Mouse (Mus musculus): ENCODE measurements at regions not wholly inside any gene's neighbourhood (a gene's known extent, or its start where the extent isn't known, plus 50 kb on each side); places are given as distances from the start of the nearest gene placed in this dataset.

GRCm38 (mm10) chr15:25550269-25551054 lies 71.9 kb upstream of the Myo10 start:
- no peak for TF ChIP-seq POLR2A (IDR thresholded peaks at IDR 0.05; ENCODE audit: borderline replicate concordance, extremely low read depth, low read depth, low read length)
- TF ChIP-seq CTCF (IDR thresholded peaks at IDR 0.05; ENCODE audit: insufficient read depth, low read length) = no peak

Measured in lung, adult 2 months (tissue).